Mouse (Mus musculus) adrenal gland, postnatal 14 days (tissue): Measurements from ENCODE around the gene Adamts20. TPM values are rescaled to one million over a fixed set of nuclear protein-coding genes. Genes with fewer than 3 reads are reported as not detected.
A peak's percentile ranks its signal among the peaks of the same experiment; 100 is the strongest.

Source experiments
- DNase-seq: peaks from one replicate; pipeline ENCODE4 v3.0.0; 2021; ENCODE audit warnings: mixed read lengths
- total RNA-seq: library from RNA; stranded (reverse); gene quantifications from 2 replicates; pipeline ENCODE4 v1.2.3, GENCODE M21; 2021

Adamts20 gene
- total RNA-seq, 1 experiment from 2014 or later, result 3.3 TPM

DNA sequence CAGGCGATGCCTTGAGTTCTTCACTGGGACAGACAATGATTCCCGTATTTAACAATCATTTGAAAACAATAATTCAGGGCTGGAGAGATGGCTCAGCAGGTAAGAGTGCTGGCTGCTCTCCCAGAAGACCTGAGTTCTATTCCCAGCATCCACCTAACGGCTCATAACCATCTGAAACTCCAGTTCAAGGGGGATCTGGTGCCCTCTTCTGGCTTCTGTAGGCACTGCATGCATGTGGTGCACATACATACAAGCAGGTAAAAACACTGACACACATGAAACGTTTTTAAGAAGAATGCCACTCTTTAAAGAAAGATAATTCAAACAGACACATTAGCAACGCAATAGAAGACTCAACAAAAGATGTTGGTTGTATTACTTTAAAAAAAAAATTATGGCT lies 120.9 kb downstream of the Adamts20 start:
- DNase-seq, result no peak

DNA sequence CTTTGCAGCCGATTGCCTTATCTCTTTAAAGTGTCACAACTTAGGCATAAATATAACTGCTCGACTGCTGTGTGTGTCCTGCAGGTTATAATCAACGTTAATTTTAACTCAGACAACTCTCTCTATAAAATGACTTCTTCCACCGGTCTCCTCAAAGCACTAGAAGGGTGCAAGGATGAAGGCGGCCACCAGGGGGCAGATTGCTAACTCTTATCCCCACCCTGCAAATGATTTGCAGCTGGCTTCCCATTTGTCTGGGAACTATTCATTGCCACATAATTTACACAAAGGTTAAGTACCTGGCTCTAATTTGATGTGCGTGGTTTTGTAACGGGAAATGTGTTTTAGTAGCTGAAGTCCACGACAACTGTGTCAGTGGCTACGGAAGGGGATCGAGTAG lies 122.9 kb downstream of the Adamts20 start:
- DNase-seq, result peak; percentile 85

- DNase-seq, result no peak
Measured at GRCm38 (mm10) chr15:94339011-94339410, 126.2 kb downstream of the Adamts20 start.

DNA sequence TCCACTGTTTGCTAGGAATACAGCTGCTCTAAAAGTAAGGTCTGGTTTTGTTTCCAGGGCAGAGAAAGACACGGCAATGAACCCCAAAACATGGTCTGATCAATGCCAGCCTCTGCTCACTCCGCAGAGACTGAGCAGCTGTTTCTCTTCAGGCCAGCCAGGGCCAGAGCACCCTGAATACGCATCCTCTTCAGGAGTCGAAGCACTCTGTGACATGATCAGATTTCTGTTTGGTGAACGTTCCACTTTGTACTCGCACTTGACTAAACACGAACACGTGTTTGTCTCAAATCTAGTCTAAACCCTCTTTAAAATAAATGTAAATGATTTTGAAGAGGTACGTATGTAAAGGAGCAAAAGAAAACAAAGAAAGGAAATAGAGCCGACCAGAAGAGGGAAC lies 130.6 kb downstream of the Adamts20 start:
- no peak for DNase-seq

GRCm38 (mm10) chr15:94326626-94327025 lies 138.6 kb downstream of the Adamts20 start:
- no peak for DNase-seq

- peak; percentile 80 for DNase-seq
Measured at GRCm38 (mm10) chr15:94325509-94326181, 139.6 kb downstream of the Adamts20 start.

DNA sequence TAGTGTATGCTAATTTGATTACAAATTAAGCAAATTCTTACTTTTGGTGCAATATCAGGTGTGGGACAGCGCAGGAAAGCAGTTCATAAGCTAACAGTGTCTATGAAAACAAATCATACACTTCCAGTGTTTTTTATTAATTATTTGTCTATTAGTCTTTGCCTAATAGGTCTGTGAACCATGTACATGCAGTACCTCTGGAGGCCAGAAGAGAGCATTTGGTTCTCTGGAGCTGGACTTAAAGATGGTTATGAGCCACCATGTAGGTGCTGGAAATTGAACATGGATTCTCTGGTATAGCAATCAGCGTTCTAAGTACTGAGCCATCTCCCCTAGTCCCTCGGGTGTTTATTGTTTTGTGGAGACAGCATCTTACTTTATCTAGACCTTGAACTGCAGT lies 149.0 kb downstream of the Adamts20 start:
- no peak for DNase-seq

GRCm38 (mm10) chr15:94309689-94310088 lies 155.5 kb downstream of the Adamts20 start:
- peak; percentile 10 for DNase-seq

DNA sequence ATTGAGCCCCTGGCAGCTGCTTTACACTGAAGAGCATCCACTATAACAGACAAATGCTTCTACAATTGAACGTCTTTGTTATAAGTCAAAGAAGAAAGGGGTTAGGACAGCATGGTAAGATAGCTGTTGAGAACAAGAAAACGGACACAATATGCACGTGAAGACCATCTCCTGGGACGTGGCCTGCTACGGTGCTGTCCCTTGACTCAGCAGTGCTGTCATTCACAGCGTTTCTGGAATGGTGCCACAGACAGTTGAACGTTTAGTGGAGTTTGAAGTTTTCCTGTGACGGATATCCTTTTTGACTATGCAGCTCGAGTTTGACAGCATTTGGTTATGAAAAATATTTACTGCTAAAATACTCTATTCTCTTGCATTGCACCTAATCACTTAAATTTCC lies 157.3 kb downstream of the Adamts20 start:
- DNase-seq, result no peak

GRCm38 (mm10) chr15:94303151-94303550 lies 162.1 kb downstream of the Adamts20 start:
- no peak for DNase-seq

DNA sequence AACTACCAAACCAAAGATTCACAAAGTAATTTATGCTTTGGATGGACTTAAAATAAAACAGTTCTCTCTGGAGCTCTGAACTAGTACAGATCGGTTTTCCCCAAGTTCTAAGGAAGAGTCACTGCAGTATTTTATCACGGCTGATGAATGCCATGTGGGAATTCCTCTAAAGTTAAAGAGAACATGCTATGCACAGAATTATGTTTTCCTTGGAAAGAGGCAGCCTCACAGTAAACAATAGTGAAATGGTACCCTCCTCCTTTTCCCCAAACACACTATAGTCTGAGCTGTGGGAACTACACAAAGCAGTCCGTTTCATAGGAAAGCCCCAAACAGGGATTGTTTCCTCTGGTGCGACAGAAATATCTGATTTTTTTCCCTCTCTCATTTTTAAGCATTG lies 171.1 kb downstream of the Adamts20 start:
- no peak for DNase-seq

GRCm38 (mm10) chr15:94288015-94288414 lies 177.2 kb downstream of the Adamts20 start:
- no peak for DNase-seq

DNA sequence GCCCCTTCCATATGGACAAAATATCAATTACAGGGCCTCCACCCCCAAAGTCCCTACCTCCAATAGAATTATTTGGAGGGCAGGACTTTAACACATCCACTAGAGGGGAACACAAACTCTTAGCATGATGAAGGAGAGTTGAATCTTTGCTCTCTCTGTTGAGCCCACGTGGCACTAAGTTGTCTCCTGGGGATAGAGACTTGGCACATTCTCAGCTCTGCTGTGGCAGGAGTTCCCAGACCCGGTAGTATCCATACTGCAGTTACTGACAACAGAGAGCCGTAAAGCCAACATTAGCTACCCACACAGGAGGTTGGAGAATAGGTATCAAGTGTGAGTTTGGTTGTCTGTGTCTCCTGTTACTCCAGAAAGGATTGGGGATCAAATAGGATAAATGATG lies 177.7 kb downstream of the Adamts20 start:
- DNase-seq, result no peak

DNA sequence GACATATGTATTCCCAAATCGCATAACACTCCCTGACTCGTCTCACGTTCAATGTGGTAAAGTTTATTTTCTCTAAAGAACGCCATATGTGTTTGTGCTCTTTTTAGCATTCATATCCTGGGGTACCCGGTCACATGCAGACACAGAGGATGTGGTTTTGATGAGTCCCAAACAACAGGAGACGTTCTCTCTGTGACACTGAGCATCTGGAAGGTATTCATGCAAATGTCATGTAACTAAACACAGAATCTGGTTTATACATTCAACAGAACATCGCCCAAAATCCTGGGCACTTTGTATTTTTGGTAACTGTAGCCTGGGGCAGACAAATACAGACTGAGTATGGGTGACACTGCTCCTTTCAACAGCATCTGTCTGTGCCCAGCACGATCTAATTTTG lies 188.8 kb downstream of the Adamts20 start:
- DNase-seq, result no peak

GRCm38 (mm10) chr15:94265630-94266029 lies 199.6 kb downstream of the Adamts20 start:
- peak; percentile 89 for DNase-seq

GRCm38 (mm10) chr15:94264497-94264879 lies 200.7 kb downstream of the Adamts20 start:
- DNase-seq, result no peak

DNA sequence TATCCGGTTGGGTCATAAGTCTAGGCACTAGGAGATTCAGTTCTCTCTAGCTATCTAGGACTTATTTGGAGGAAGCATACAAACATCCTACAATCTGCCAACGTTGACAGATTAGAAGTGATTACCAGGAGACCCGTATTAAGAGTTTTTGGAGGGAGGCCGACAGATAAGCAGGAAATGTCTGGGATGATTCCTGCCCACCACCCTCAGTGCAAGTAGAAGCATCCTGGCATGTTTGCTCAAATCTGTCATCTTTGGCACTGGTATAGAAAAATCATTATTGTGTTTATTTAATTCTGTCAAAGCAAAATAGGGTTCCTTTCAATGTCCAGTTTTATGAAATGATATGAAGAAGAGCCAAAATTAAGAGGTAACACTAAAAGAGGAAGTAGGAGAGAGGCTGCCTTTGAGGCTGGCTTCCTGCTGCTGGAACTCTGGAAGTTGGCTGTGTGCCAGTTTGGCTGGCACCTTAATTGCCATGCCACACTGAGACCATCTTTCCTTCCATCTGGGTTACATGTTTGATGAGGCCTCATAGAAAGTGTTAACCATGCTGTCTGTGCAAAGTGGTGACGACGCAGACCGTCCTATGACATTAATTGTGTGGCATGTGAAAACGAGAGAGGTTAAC lies 201.2 kb downstream of the Adamts20 start:
- DNase-seq, result peak; percentile 29

DNA sequence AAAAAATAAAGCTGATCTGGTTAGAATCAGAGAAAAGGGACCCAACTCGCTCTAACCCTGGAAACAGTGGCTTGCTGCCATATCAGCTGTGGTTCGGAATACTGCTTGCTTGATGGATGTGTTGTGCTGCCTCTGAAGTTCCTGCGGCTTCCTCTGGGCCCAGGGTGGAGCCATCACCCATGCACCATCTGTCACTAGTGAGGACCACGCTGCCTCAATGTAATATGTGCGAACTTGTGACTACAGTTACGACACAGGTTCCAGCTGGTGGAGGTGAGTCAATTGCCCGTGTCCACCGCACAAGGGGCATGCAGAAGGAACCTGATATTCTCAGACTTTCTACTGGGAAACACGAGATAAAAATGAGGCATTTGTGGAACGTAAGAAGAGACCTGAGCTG lies 202.0 kb downstream of the Adamts20 start:
- peak; percentile 28 for DNase-seq

GRCm38 (mm10) chr15:94259497-94259896 lies 205.7 kb downstream of the Adamts20 start:
- no peak for DNase-seq

DNA sequence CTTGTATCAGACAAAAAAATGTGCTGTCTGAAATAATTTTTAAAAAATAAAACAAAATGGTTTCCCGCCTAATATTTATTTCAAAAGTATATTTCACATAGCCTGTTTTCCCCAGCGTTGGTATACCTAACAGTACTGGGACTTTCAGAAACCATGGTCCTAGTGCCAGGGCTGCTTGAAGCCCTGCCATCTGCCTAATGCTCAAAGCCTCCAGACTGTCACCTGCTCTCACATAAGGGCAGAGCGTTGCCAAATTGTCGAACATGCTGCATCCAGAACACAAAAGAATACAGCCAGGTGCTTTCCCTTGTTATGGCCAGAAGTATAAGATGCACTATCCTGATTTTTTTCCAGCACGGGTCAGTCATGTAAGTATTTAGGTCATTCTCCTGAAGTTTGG lies 209.7 kb downstream of the Adamts20 start:
- no peak for DNase-seq

DNA sequence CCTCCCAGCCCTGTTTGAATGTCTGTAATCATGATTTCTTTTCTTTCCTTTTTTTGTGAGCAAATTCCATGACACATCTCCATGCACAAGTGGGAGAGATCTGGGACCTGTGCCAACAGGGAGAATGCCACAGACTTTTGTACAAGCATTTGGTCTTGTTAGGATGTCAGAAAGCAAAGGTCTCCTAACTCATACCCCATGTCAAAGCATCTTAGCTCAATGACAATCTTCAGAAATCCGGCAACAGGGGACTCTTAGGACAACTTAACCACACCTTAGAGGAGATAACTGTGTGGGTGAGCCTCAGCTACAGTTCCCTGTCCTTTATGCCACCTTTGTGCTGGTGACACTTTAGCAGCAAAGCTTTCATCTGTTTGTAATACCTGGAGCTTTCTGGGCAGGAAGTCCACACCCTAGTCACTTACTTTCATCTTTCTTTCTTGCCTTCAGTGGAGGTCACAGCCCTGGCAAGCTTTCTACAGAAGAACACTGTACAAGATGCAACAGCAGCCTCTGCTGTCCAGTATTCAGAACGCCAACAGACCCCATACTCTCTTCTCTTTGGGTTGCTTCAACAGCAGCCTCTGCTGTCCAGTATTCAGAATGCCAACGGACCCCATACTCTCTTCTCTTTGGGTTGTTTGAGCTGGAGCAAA lies 210.2 kb downstream of the Adamts20 start:
- DNase-seq, result peak; percentile 35

GRCm38 (mm10) chr15:94254091-94254860 lies 210.9 kb downstream of the Adamts20 start:
- no peak for DNase-seq
